Mouse (Mus musculus) 3134 (cell line): ENCODE data around the gene Adgrg1.
A peak's percentile ranks its signal among the peaks of the same experiment; 100 is the strongest.

Experiments
- DNase-seq: peaks from one replicate; pipeline ENCODE4 v3.0.0-alpha.2; 2011; ENCODE audit warnings: low spot score; ENCODE audit not compliant: insufficient read length; ENCODE audit errors: extremely low read depth

The Adgrg1 gene

GRCm38 (mm10) chr8:94973786-94974185 is 765 bp upstream of the Adgrg1 start:
- DNase-seq: no peak

GRCm38 (mm10) chr8:94976651-94977417 is 2.3 kb downstream of the Adgrg1 start:
- no peak for DNase-seq

GRCm38 (mm10) chr8:94978131-94978530 is 3.6 kb downstream of the Adgrg1 start:
- DNase-seq: no peak

- no peak for DNase-seq
Observed at GRCm38 (mm10) chr8:94978593-94979319, 4.2 kb downstream of the Adgrg1 start.

DNA sequence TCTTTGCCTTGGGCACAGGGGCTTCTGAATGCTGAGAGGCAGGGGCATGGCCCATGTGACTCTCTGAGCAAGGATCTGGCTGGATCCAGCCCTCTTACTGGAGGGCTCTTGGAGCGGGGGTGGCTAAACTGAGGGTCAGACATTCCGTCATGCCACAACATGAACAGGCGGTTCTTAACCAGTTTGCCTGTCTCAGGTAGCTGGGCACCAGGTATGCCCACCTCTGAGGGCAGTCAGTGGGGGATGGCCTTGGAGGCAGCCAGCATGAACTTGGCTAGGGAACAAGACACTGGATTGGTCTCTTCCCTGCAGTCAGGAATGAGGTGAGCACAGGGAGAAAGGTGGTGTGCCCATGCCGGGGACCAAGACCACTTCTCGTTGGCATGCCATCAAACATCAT is 5.6 kb downstream of the Adgrg1 start:
- no peak for DNase-seq

- DNase-seq: no peak
Observed at GRCm38 (mm10) chr8:94980976-94981375, 6.4 kb downstream of the Adgrg1 start.

- DNase-seq: no peak
Observed at GRCm38 (mm10) chr8:94981848-94982247, 7.3 kb downstream of the Adgrg1 start.

GRCm38 (mm10) chr8:94983146-94983545 is 8.6 kb downstream of the Adgrg1 start:
- DNase-seq: no peak

- peak; percentile 86 for DNase-seq
Observed at GRCm38 (mm10) chr8:94983881-94984516, 9.4 kb downstream of the Adgrg1 start.

DNA sequence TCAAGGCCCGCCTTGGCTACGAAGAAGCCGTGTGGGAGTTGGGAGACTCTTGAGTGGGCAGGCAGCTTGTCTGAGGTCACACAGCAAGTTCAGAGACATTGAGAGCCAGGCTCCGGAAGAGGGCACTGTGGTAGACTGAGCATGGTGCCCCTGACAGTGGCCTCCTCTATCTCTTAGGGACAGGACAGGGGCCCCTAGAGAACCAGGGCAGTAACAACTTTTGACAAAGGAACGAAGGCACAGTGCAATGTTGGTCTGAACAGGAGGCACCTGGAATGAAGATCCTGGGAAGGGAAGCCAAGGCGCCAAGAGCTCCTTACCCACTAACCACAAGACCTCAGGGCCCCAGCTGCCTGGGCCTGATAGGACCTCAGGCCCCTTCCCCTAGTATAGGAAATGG is 10.5 kb downstream of the Adgrg1 start:
- no peak for DNase-seq

GRCm38 (mm10) chr8:94986676-94987075 is 12.1 kb downstream of the Adgrg1 start:
- DNase-seq: peak; percentile 73

- DNase-seq: no peak
Observed at GRCm38 (mm10) chr8:94987553-94987952, 13.0 kb downstream of the Adgrg1 start.

GRCm38 (mm10) chr8:94988619-94989018 is 14.1 kb downstream of the Adgrg1 start:
- no peak for DNase-seq

DNA sequence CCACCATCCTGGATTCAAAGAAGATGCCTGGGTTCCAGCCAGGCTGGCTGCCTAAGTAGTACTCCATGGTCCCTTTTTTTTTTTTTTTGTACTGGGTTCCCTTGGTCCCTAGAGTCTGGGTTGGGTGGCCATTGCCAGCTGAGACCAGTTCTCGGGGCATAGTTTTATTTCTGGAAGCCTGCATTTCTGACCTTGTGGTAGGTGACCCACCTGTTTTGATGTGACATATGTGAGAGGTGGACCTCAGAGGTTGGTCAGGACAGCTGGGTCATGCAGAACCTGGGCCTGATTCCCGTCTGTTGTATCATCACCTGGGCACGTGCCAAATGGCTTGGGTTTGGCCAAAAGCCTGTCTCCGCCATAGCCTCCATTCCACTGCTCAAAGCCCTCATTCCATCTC is 15.2 kb downstream of the Adgrg1 start:
- DNase-seq: peak; percentile 65

DNA sequence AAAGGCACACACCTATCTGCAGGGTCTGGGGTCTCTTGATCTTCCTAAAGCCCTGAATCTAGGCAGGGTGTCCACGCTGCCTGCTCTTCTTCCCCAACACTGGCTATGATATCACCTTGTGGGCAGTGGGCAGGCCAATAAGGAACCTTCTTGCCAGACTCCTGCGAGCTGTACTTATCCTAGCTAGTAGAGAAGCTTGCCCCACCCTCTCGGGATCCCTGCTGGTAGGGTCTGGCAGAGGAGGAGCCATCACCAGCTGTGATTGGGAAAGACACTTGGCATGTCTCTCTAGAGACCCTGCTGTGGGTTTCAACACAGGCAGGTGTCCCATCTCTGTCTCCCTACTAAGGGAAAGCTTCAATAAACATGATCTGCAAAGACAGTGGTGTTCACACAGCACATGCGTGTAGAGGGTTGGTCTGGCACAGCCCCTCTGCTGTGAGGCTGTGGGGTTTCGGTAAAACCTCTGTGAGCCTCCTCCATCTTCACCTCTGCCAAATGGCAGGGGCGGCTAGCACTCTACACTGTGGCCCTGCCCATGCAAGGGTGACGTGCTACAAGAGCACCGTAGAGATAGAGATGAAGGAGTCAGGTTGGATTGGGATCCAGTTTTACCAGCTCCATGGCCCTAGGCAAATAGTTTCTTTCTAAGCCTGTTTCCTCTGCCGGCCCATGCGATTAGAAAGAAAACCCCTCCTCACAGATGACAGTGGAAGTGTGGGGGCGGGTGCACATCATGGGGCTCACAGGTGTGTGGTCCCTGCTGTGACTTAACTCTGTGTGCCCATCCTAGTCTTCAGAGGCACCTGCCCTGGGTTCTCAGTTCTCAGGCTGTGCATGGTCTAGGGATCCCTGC is 16.3 kb downstream of the Adgrg1 start:
- no peak for DNase-seq

DNA sequence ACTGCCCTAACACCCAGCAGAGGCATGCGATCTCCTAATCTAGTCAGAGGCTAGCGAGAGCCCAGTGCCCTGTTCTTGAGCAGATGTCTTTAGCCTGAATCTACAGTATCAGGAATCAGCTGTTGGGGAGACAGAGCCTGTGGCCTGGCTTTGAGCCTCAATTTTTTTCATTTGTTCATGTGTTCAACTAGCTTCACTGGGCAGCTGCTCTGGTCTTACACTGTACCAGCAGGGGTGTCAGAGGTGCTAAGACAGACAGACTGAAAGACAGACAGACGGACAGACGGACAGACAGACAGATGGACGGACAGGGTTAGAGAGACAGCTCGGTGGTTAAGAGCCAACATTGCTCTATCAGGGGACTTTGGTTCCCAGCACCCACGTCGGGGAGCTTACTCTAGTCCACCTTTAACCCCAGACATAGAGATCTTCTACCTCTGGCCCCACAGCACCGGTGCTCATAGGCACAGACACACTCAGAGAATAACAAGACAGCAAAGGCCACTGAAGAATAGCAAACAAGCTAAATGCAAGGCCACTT is 17.0 kb downstream of the Adgrg1 start:
- no peak for DNase-seq

DNA sequence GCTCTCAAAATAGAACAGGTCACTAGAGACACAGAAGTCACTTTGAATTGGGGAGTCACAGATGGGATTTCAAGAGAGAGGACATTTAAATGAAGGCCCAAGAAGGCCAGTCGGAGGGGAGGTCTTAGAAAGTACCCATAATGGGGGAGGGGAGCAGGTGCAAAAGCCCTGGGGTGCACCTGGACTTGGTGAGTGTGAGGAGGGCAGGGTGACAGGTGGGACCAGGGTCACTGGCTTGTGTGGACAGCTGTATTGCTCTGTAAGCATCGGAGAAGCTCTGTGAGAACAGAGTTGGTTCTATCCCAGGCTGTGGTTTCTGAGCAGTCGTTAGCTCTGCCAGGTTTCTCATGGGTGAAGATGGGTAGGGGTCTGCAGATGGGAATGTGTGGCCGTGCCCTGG is 17.5 kb downstream of the Adgrg1 start:
- DNase-seq: no peak

DNA sequence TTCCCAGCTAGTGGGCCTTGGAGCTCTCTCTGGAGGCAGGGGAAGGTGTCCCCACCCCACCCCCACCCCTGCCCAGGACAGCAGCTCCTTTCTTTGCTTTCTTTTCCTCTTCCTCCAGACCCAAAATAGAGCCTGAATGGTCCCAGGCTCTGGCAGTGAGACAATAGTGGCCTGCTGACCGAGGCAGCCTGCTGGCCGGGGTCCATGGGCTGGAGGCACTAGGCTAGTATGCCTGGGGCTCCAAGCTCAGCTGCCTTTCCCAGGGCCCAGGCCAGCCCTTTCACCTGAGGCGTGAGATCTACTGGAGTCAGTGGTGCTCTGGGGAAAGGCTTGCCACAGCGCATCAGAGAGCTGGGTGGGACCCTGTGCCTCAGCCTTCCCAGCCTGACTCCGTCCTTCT is 18.0 kb downstream of the Adgrg1 start:
- peak; percentile 54 for DNase-seq

DNA sequence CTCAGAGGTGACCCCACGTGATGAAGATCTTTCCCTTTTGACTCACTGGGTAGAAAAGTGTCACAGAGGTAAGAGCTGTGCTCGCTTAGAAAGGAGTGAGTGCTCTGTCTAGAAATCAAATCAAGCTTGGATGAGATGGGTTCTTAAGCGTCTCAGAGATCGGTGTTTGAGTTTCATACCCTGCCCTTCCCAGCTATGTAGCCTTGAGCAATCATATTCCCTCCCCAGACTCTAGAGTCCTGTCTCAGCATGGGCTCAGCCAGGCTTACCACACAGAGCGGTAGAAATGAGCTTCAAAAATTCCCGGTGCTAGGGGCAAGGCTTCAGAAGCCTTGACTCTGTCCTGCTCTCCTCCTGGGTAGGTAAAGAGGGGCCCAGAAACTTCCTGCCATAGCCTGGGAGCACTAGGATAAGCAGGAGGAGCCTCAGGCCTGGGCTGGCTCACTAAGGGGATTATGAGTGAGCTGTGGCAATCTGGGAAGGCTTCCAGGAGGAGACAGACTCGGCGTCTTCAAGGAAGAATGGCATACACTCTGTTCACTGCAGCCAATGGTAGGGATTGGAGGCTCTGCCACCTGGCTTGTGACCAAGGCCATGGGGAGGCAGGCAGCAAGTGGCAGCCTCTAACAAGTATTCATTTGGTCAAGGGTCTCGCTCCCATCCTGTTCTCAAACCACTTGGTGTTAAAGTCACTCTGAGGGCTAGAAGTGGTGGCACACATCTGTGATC is 18.6 kb downstream of the Adgrg1 start:
- no peak for DNase-seq

DNA sequence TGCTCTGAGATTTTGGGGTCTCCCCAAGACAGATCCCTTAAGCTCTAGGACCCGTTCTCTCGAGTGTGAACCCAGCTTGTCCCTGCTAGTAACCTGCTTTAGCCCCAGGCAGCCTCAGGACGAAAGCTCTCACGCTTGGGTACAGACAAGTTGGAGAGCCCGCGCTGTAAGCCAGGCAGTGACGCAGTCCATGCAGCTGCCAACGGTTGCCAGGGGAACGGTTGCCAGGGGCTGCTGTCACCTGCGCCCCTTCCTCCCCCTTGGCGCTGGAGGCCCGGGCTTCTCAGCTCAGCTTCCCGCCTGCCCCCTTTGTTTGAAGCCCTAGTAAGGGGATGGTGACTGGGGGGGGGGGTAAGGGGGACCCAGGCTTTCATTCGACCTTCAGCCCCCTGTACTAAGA is 19.5 kb downstream of the Adgrg1 start:
- DNase-seq: no peak
